Mouse (Mus musculus) cortical plate, adult 2 months (tissue): ENCODE measurements at regions not wholly inside any gene's neighbourhood (a gene's known extent, or its start where the extent isn't known, plus 50 kb on each side); places are given as distances from the start of the nearest gene placed in this dataset.

Experiments used
- H3K27ac ChIP-seq: fragments of 200-500 bp; 2 replicates; pipeline ENCODE4 v1.5.1; 2012; ENCODE audit warnings: low read length, control low read depth, inconsistent platforms; ENCODE audit not compliant: insufficient read depth
- H3K4me1 ChIP-seq: fragments of 200-500 bp; 2 replicates; pipeline ENCODE4 v1.6.1; 2011; ENCODE audit warnings: low read length; ENCODE audit not compliant: control insufficient read depth, insufficient read depth
- H3K4me3 ChIP-seq: fragments of 200-500 bp; 2 replicates; pipeline ENCODE4 v1.5.1; 2011; ENCODE audit warnings: mild to moderate bottlenecking, low read length, control low read depth; ENCODE audit not compliant: insufficient read depth
- CTCF ChIP-seq: fragments of 200-500 bp; IDR thresholded peaks from 2 replicates; pipeline ENCODE4 v1.5.1; 2011; ENCODE audit warnings: mild to moderate bottlenecking, control low read depth, low read length; ENCODE audit not compliant: insufficient read depth; ENCODE audit errors: extremely low read depth
- POLR2A ChIP-seq: fragments of 200-500 bp; IDR thresholded peaks from 2 replicates; pipeline ENCODE4 v1.6.1; 2011; ENCODE audit warnings: mild to moderate bottlenecking, low read length, control low read depth; ENCODE audit not compliant: insufficient read depth; ENCODE audit errors: extremely low read depth

GRCm38 (mm10) chr12:106722010-106722362 lies 712.0 kb downstream of the Vrk1 start:
- TF ChIP-seq POLR2A (no peak), CTCF (no peak)
- Histone ChIP-seq H3K4me1 (no peaks in the 10 kb centered on the region), H3K27ac (no peak overlapping the region), H3K4me3 (no peak overlapping the region)

DNA sequence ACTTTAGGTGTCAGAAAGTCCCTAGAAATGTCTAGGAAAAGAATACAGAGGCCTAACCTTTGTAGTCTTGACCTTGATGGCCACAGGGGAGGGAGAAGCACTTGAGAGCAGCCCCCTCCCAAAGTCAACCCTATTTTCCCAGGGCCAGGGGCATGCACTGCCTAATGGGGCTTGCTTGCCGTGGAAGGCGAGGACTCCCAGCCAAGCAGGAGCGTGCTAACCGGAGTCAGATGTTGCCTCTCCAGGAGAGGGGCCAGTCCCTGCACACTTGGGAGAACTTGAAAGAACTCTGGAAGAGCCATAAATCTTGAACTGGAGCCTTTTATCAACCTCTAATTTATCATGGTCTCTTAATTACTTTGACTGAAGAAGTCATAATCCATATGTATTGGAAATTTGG lies 712.7 kb downstream of the Vrk1 start:
- H3K27ac ChIP-seq = no peak overlapping the region
- no peak for TF ChIP-seq POLR2A
- no peak for TF ChIP-seq CTCF
- no peaks in the 10 kb centered on the region for H3K4me1 ChIP-seq
- H3K4me3 ChIP-seq = no peak overlapping the region

GRCm38 (mm10) chr12:106726920-106727319 lies 716.9 kb downstream of the Vrk1 start:
- H3K27ac ChIP-seq = no peak overlapping the region
- TF ChIP-seq CTCF = no peak
- no peak for TF ChIP-seq POLR2A
- H3K4me3 ChIP-seq = no peak overlapping the region
- H3K4me1 ChIP-seq = no peaks in the 10 kb centered on the region

DNA sequence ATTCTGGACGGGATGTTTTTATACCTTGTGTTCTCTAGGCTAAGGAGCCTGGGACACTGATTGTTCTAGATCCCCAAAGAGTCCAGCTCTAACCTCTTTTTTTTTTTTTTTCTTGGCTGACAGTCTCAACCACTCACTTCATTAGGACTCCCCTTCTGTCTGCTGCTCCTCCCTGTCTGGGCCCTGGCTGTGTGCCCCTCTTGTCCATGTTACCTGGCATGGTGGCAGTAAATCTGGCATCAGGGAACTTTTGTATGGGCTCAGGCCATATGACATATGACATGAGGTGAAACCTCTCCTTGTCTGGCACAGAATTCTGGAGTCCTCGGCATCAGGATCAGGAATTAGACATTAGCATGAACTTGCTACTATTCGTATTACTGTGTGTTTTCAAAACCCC lies 717.5 kb downstream of the Vrk1 start:
- Histone ChIP-seq H3K27ac (no peak overlapping the region), H3K4me3 (no peak overlapping the region), H3K4me1 (no peaks in the 10 kb centered on the region)
- TF ChIP-seq POLR2A (no peak), CTCF (no peak)

GRCm38 (mm10) chr12:106729686-106730085 lies 719.7 kb downstream of the Vrk1 start:
- Histone ChIP-seq H3K27ac (no peak overlapping the region), H3K4me1 (no peaks in the 10 kb centered on the region), H3K4me3 (no peak overlapping the region)
- no peak for TF ChIP-seq POLR2A

- no peak overlapping the region for H3K27ac ChIP-seq
- TF ChIP-seq CTCF = 0 out of 2 replicates have a peak, but pooled peaks have one; percentile 3
- no peak for TF ChIP-seq POLR2A
- no peak overlapping the region for H3K4me3 ChIP-seq
- H3K4me1 ChIP-seq = no peaks in the 10 kb centered on the region
Measured at GRCm38 (mm10) chr12:106732108-106732857, 722.3 kb downstream of the Vrk1 start.

DNA sequence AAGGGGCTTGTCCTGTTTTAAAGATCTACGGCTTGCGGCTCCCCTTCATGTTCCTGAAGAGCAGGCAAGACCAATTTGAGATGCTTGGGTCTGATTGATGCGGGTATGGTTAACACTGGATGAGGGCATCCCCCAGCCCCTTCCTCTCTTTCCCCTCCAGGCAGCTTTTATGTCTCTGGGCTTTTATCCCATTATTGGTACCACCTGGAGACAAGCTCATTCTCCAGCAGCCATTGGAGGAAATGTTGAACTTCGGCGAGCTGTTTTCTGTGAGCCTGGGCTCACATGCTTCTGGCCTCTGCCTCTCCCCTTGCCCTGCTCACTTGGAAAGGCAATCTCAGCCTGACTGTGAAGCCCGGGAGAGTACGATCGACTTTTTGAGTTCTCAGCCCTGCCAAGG lies 738.7 kb downstream of the Vrk1 start:
- TF ChIP-seq POLR2A = no peak
- TF ChIP-seq CTCF = no peak
- H3K27ac ChIP-seq = no peak overlapping the region
- no peaks in the 10 kb centered on the region for H3K4me1 ChIP-seq

DNA sequence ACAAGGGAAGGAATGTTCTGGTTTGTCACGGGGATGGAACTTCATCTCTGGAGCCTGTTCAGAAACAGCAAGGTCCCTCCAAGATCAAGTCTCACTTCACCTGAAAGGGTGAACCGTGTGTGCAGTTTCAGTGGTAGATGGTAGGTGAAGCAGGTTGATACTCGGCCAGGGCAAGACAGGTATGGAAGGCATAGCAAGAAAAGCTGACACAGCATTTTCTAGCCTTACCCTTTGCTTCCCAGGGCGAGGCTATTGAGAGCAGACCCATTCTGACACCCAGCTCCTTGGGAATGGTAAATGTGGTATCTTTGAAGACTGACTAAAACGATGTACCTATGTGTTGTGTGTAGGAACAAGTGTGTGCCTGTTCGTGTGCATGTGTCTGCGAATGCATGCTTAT lies 724.9 kb upstream of the 3110018I06Rik start:
- Histone ChIP-seq H3K4me3 (no peak overlapping the region), H3K4me1 (no peaks in the 10 kb centered on the region), H3K27ac (no peak overlapping the region)
- no peak for TF ChIP-seq POLR2A
- no peak for TF ChIP-seq CTCF

More for the DNA sequence above, 738.7 kb downstream of the Vrk1 start:
- H3K4me3 ChIP-seq = no peak overlapping the region

- Histone ChIP-seq H3K4me3 (no peak overlapping the region), H3K27ac (no peak overlapping the region), H3K4me1 (no peaks in the 10 kb centered on the region)
- no peak for TF ChIP-seq POLR2A
- no peak for TF ChIP-seq CTCF
Measured at GRCm38 (mm10) chr12:106764516-106764915, 723.9 kb upstream of the 3110018I06Rik start.

GRCm38 (mm10) chr12:106773536-106773935 lies 714.9 kb upstream of the 3110018I06Rik start:
- TF ChIP-seq CTCF (no peak), POLR2A (no peak)
- Histone ChIP-seq H3K4me1 (no peaks in the 10 kb centered on the region), H3K4me3 (no peak overlapping the region), H3K27ac (no peak overlapping the region)
